Mouse (Mus musculus) gastrocnemius, postnatal 4 days (tissue): ENCODE data around the gene Nme1. TPM values are rescaled to one million over a fixed set of nuclear protein-coding genes. Genes with fewer than 3 reads are reported as not detected.

Experiments
- total RNA-seq, 2 experiments: library from RNA; stranded (reverse); gene quantifications; 2 replicates each; pipeline ENCODE4 v1.2.3; 2021

Gene Nme1
- total RNA-seq, 2 experiments from 2014 or later = 27.7 to 28.5 TPM

Other genes with a start within 250 kb of the Nme1 start
- gene Utp18, start 82.8 kb downstream of the Nme1 start, total RNA-seq = 10 to 100 TPM; 12.3 to 16.0 TPM
- gene Mbtd1, start 82.7 kb downstream of the Nme1 start, total RNA-seq = 10 to 100 TPM; 37.4 to 37.8 TPM
- gene Nme2, start 12.3 kb downstream of the Nme1 start, total RNA-seq = 100 to 1,000 TPM; 580 to 658 TPM
- 10 to 100 TPM; 39.1 to 42.8 TPM for gene Gm20390, start 228 bp downstream of the Nme1 start, total RNA-seq
- 100 to 1,000 TPM; 132 to 149 TPM for gene Spag9, start 27.6 kb upstream of the Nme1 start, total RNA-seq
- gene Tob1, start 242.9 kb upstream of the Nme1 start, total RNA-seq = 10 to 100 TPM; 81.4 to 89.8 TPM